Mouse (Mus musculus): ENCODE results near the gene Rpl37. TPM values are rescaled to one million over a fixed set of nuclear protein-coding genes. Genes with fewer than 3 reads are reported as not detected.

Gene Rpl37
- polyA plus RNA-seq, 1 experiment from 2014 or later, result 573 TPM

- ATAC-seq, result peak; percentile 41; the same call in 1 of the 2 replicates
- WGBS, result 20% methylated on average over 21 of the region's 21 CpGs
- peak; percentile 24 for DNase-seq (ENCODE audit: low spot score)
Observed at GRCm38 (mm10) chr15:5107686-5108654, 8.5 kb upstream of the Rpl37 start, which contains the start of gene Card6. TSS of gene Card6 (minus strand) at chr15:5108539.

GRCm38 (mm10) chr15:5108655-5109040 lies 7.8 kb upstream of the Rpl37 start:
- Histone ChIP-seq H3K4me3 (ENCODE audit: low read depth, low read length) (peak overlapping the region; percentile 52), H3K4me1 (ENCODE audit: insufficient read depth, low read depth, low read length) (no peaks in the 10 kb centered on the region), H3K36me3 (ENCODE audit: insufficient read depth, low read length) (no peaks in the 10 kb centered on the region), H3K27me3 (replicated peaks; ENCODE audit: insufficient read depth, low read length) (no peaks in the 10 kb centered on the region), H3K4me2 (replicated peaks; ENCODE audit: low read depth, low read length) (peak overlapping the region; percentile 47), H3K27ac (ENCODE audit: low read length) (peak overlapping the region; percentile 81), H3K9me3 (ENCODE audit: low read length) (no peaks in the 10 kb centered on the region), H3K9ac (replicated peaks; ENCODE audit: low read depth) (peak overlapping the region; percentile 42; the same call in 1 of the 2 replicates)
- ATAC-seq (peak; percentile 30; the same call in 1 of the 2 replicates), DNase-seq (ENCODE audit: low spot score) (no peak)
- whole genome bisulfite sequencing, result 57% methylated on average over 3 of the region's 3 CpGs
- no peak for TF ChIP-seq CTCF (IDR thresholded peaks at IDR 0.05)
- no peak for TF ChIP-seq EP300 (IDR thresholded peaks at IDR 0.05)

More at GRCm38 (mm10) chr15:5107686-5108654, 8.5 kb upstream of the Rpl37 start, which contains the start of gene Card6:
- TF ChIP-seq EP300 (IDR thresholded peaks at IDR 0.05) (no peak), CTCF (IDR thresholded peaks at IDR 0.05) (no peak)
- no peaks in the 10 kb centered on the region for H3K4me1 ChIP-seq (ENCODE audit: insufficient read depth, low read depth, low read length)
- H3K27me3 ChIP-seq (replicated peaks; ENCODE audit: insufficient read depth, low read length), result no peaks in the 10 kb centered on the region
- no peaks in the 10 kb centered on the region for H3K9me3 ChIP-seq (ENCODE audit: low read length)
- peak within 1 kb of the TSS; percentile 47 for H3K4me2 ChIP-seq (replicated peaks; ENCODE audit: low read depth, low read length)
- H3K27ac ChIP-seq (ENCODE audit: low read length), result peak within 1 kb of the TSS; percentile 81
- H3K4me3 ChIP-seq (ENCODE audit: low read depth, low read length), result peak within 1 kb of the TSS; percentile 52
- no peaks in the 10 kb centered on the region for H3K36me3 ChIP-seq (ENCODE audit: insufficient read depth, low read length)
- peak within 1 kb of the TSS; percentile 42 for H3K9ac ChIP-seq (replicated peaks; ENCODE audit: low read depth)

- no peaks in the 10 kb centered on the region for H3K36me3 ChIP-seq (ENCODE audit: insufficient read depth, low read length)
- ATAC-seq, result no peak
- TF ChIP-seq EP300 (IDR thresholded peaks at IDR 0.05), result no peak
- TF ChIP-seq CTCF (IDR thresholded peaks at IDR 0.05), result no peak
Observed at GRCm38 (mm10) chr15:5112651-5113050, 3.8 kb upstream of the Rpl37 start.

GRCm38 (mm10) chr15:5115173-5115572 lies 1.3 kb upstream of the Rpl37 start:
- H3K27me3 ChIP-seq (replicated peaks; ENCODE audit: insufficient read depth, low read length), result no peaks in the 10 kb centered on the region
- WGBS, result 56% methylated on average over 8 of the region's 8 CpGs
- ATAC-seq (no peak), DNase-seq (ENCODE audit: low spot score) (no peak)
- peak overlapping the region; percentile 92 for H3K27ac ChIP-seq (ENCODE audit: low read length)
- peak overlapping the region; percentile 83; the same call in 1 of the 2 replicates for H3K4me3 ChIP-seq (ENCODE audit: low read depth, low read length)
- TF ChIP-seq CTCF (IDR thresholded peaks at IDR 0.05) (no peak), EP300 (IDR thresholded peaks at IDR 0.05) (no peak)
- peaks cover 6% of the 10 kb centered on the region; the same call in 1 of the 2 replicates for H3K4me1 ChIP-seq (ENCODE audit: insufficient read depth, low read depth, low read length)
- H3K9ac ChIP-seq (replicated peaks; ENCODE audit: low read depth), result no peak overlapping the region
- H3K4me2 ChIP-seq (replicated peaks; ENCODE audit: low read depth, low read length), result peak overlapping the region; percentile 62
- no peaks in the 10 kb centered on the region for H3K9me3 ChIP-seq (ENCODE audit: low read length)
- H3K36me3 ChIP-seq (ENCODE audit: insufficient read depth, low read length), result peaks cover 13% of the 10 kb centered on the region; the same call in 1 of the 2 replicates

More at GRCm38 (mm10) chr15:5112651-5113050, 3.8 kb upstream of the Rpl37 start:
- WGBS, result 71% methylated on average over 3 of the region's 3 CpGs
- Histone ChIP-seq H3K4me2 (replicated peaks; ENCODE audit: low read depth, low read length) (no peak overlapping the region), H3K4me3 (ENCODE audit: low read depth, low read length) (no peak overlapping the region), H3K4me1 (ENCODE audit: insufficient read depth, low read depth, low read length) (peaks cover 6% of the 10 kb centered on the region; the same call in 1 of the 2 replicates), H3K27ac (ENCODE audit: low read length) (no peak overlapping the region), H3K9me3 (ENCODE audit: low read length) (no peaks in the 10 kb centered on the region), H3K9ac (replicated peaks; ENCODE audit: low read depth) (no peak overlapping the region), H3K27me3 (replicated peaks; ENCODE audit: insufficient read depth, low read length) (no peaks in the 10 kb centered on the region)
- DNase-seq (ENCODE audit: low spot score), result no peak

- H3K36me3 ChIP-seq (ENCODE audit: insufficient read depth, low read length), result peaks cover 22% of the 10 kb centered on the region; the same call in 1 of the 2 replicates
- peak overlapping the region; percentile 68 for H3K4me2 ChIP-seq (replicated peaks; ENCODE audit: low read depth, low read length)
- under 1% methylated on average over 22 of the region's 22 CpGs for WGBS
- H3K4me1 ChIP-seq (ENCODE audit: insufficient read depth, low read depth, low read length), result peaks cover 6% of the 10 kb centered on the region; the same call in 1 of the 2 replicates
- TF ChIP-seq CTCF (IDR thresholded peaks at IDR 0.05) (no peak), EP300 (IDR thresholded peaks at IDR 0.05) (no peak)
- H3K27me3 ChIP-seq (replicated peaks; ENCODE audit: insufficient read depth, low read length), result no peaks in the 10 kb centered on the region
- peak overlapping the region; percentile 83 for H3K4me3 ChIP-seq (ENCODE audit: low read depth, low read length)
- H3K9ac ChIP-seq (replicated peaks; ENCODE audit: low read depth), result peak overlapping the region; percentile 95
- ATAC-seq (no peak; the same call in 1 of the 2 replicates), DNase-seq (ENCODE audit: low spot score) (peak; percentile 28)
- H3K9me3 ChIP-seq (ENCODE audit: low read length), result no peaks in the 10 kb centered on the region
- H3K27ac ChIP-seq (ENCODE audit: low read length), result peak overlapping the region; percentile 92
Observed at GRCm38 (mm10) chr15:5117031-5117601, 671 bp downstream of the Rpl37 start.

GRCm38 (mm10) chr15:5118626-5119025 lies 2.2 kb downstream of the Rpl37 start:
- DNase-seq (ENCODE audit: low spot score), result no peak
- Histone ChIP-seq H3K27me3 (replicated peaks; ENCODE audit: insufficient read depth, low read length) (no peaks in the 10 kb centered on the region), H3K36me3 (ENCODE audit: insufficient read depth, low read length) (peaks cover 30% of the 10 kb centered on the region; the same call in 1 of the 2 replicates), H3K4me2 (replicated peaks; ENCODE audit: low read depth, low read length) (no peak overlapping the region), H3K9ac (replicated peaks; ENCODE audit: low read depth) (no peak overlapping the region), H3K4me3 (ENCODE audit: low read depth, low read length) (no peak overlapping the region), H3K9me3 (ENCODE audit: low read length) (no peaks in the 10 kb centered on the region), H3K4me1 (ENCODE audit: insufficient read depth, low read depth, low read length) (peaks cover 6% of the 10 kb centered on the region; the same call in 1 of the 2 replicates), H3K27ac (ENCODE audit: low read length) (no peak overlapping the region)
- no peak for TF ChIP-seq EP300 (IDR thresholded peaks at IDR 0.05)
- no peak for ATAC-seq
- WGBS, result 83% methylated on average over 9 of the region's 9 CpGs

Data from lung, postnatal 0 days (tissue).